Mouse (Mus musculus) stomach, embryonic 15.5 days (tissue): Measurements from ENCODE around the gene Olfr574. TPM values are rescaled to one million over a fixed set of nuclear protein-coding genes. Genes with fewer than 3 reads are reported as not detected.

Experiments used
- ATAC-seq: fragments of 200-750 bp; cut with Nextera tagmentation; 2 replicates; pipeline ENCODE4 v1.8.0; 2017; ENCODE audit warnings: low read depth, moderate number of reproducible peaks, moderate TSS enrichment; ENCODE audit not compliant: insufficient read depth, low FRiP score
- H3K27ac ChIP-seq: fragments of 300-500 bp; sonication (generic); 2 replicates; pipeline ENCODE4 v1.5.1; 2015; ENCODE audit warnings: mild to moderate bottlenecking, inconsistent platforms
- H3K27me3 ChIP-seq: fragments of 300-500 bp; sonication (generic); replicated peaks from 2 replicates; pipeline ENCODE4 v1.6.1; 2015; ENCODE audit warnings: inconsistent platforms
- H3K36me3 ChIP-seq: fragments of 300-500 bp; sonication (generic); 2 replicates; pipeline ENCODE4 v1.6.1; 2015; ENCODE audit warnings: inconsistent platforms
- H3K4me1 ChIP-seq: fragments of 300-500 bp; sonication (generic); 2 replicates; pipeline ENCODE4 v1.6.1; 2015; ENCODE audit warnings: inconsistent platforms
- H3K4me2 ChIP-seq: fragments of 300-500 bp; sonication (generic); 2 replicates; pipeline ENCODE4 v1.6.1; 2015; ENCODE audit warnings: mild to moderate bottlenecking, inconsistent platforms
- H3K4me3 ChIP-seq: fragments of 300-500 bp; sonication (generic); replicated peaks from 2 replicates; pipeline ENCODE4 v1.5.1; 2015; ENCODE audit warnings: inconsistent platforms
- H3K9ac ChIP-seq: fragments of 300-500 bp; sonication (generic); 2 replicates; pipeline ENCODE4 v1.6.1; 2015; ENCODE audit warnings: inconsistent platforms
- H3K9me3 ChIP-seq: fragments of 300-500 bp; sonication (generic); 2 replicates; pipeline ENCODE4 v1.6.1; 2016; ENCODE audit warnings: inconsistent platforms
- WGBS: fragments of 180-500 bp; shearing (Covaris S2); methylation state at CpG from one replicate; pipeline ENCODE4 v1.1.7; 2015; 5-methylcytosine and 5-hydroxymethylcytosine counted together
- polyA plus RNA-seq: library from polyadenylated mRNA; unstranded; fragments of >200 nt; fragmentation: Nextera tagmentation; extraction: Ambion mirVana; gene quantifications from 2 replicates; pipeline ENCODE4 v1.2.1, GENCODE M21; 2015

Olfr574 gene
- polyA plus RNA-seq, 1 experiment from 2014 or later, result not detected

DNA sequence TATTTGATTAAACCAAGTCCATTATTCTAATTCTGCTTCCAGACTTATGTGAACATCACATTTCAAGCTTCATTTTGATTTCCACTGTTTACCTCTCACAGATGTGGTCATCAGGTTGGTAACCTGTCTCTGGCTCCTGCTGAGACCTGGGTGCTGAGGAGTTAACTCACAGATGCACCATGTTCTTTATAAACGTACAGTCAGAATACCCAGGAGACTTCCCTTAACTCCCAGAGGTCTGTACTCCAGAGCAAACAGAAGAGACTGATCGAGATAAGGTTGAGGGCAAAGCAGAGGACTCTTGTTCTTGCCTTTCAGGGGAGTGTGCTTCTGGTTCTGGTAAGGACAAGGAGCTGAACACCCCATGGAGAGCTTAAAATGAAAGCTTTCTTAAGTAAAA, 14.1 kb downstream of the Olfr574 start, which contains the start of gene Olfr576:
TSS of gene Olfr576 (plus strand) at position 301 of the 400 bp plus-strand sequence.
- Histone ChIP-seq H3K4me3 (no peak within 1 kb of the TSS), H3K36me3 (no peaks in the 10 kb centered on the region), H3K9ac (no peak within 1 kb of the TSS), H3K9me3 (no peaks in the 10 kb centered on the region), H3K4me1 (no peaks in the 10 kb centered on the region), H3K4me2 (no peak within 1 kb of the TSS), H3K27ac (no peak within 1 kb of the TSS), H3K27me3 (no peaks in the 10 kb centered on the region)
- 17% methylated on average over 2 of the region's 2 CpGs for WGBS
- ATAC-seq, result no peak

- Histone ChIP-seq H3K27ac (no peak overlapping the region), H3K9ac (no peak overlapping the region), H3K27me3 (no peaks in the 10 kb centered on the region), H3K4me2 (no peak overlapping the region), H3K4me3 (no peak overlapping the region), H3K4me1 (no peaks in the 10 kb centered on the region), H3K9me3 (no peaks in the 10 kb centered on the region), H3K36me3 (no peaks in the 10 kb centered on the region)
- WGBS, result 57% methylated on average over 1 of the region's 1 CpGs
- no peak for ATAC-seq
Observed at GRCm38 (mm10) chr7:102974399-102974798, 26.1 kb downstream of the Olfr574 start.

GRCm38 (mm10) chr7:102975843-102976242, 27.6 kb downstream of the Olfr574 start, which contains the start of gene Olfr577:
Olfr577 (minus strand) TSS chr7:102975943.
- 76% methylated on average over 2 of the region's 2 CpGs for WGBS
- Histone ChIP-seq H3K9me3 (no peaks in the 10 kb centered on the region), H3K4me2 (no peak within 1 kb of the TSS), H3K36me3 (no peaks in the 10 kb centered on the region), H3K4me3 (no peak within 1 kb of the TSS), H3K27ac (no peak within 1 kb of the TSS), H3K4me1 (no peaks in the 10 kb centered on the region), H3K9ac (no peak within 1 kb of the TSS), H3K27me3 (no peaks in the 10 kb centered on the region)
- no peak for ATAC-seq

DNA sequence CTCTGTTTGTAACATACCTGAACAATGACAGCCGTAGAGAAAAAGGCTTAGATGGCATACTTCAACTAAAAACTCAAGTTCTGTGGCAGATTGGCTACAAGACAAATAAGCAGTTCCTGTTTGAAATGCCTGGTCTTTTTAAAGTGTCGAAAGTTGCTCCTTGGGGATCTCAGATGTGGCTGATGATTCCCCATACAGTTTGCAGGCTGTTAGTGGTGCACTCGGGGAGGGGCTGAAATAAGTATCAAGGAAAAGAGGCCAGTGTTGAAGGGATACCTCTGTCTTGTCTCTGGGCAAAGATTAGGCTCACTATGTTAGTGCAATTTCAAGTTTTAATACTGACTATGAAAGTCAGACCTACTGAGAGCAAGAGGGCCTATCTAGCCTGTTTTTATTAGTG, 41.0 kb downstream of the Olfr574 start, which contains the start of gene Olfr578:
TSS of gene Olfr578 (minus strand) at position 101 of the 400 bp plus-strand sequence.
- Histone ChIP-seq H3K4me2 (no peak within 1 kb of the TSS), H3K27ac (no peak within 1 kb of the TSS), H3K9ac (no peak within 1 kb of the TSS), H3K27me3 (no peaks in the 10 kb centered on the region), H3K4me3 (no peak within 1 kb of the TSS), H3K4me1 (no peaks in the 10 kb centered on the region), H3K36me3 (no peaks in the 10 kb centered on the region), H3K9me3 (no peaks in the 10 kb centered on the region)
- ATAC-seq, result no peak
- WGBS, result 68% methylated on average over 3 of the region's 3 CpGs

Other genes starting within 250 kb of the Olfr574 start
- gene Olfr558, start 246.3 kb upstream of the Olfr574 start, polyA plus RNA-seq, result 0.18 and 0.30 TPM in 2 replicates
- gene Olfr33, start 229.4 kb upstream of the Olfr574 start, polyA plus RNA-seq, result not detected in 2 replicates
- gene Olfr559, start 221.0 kb upstream of the Olfr574 start, polyA plus RNA-seq, result not detected in 2 replicates
- gene Olfr560, start 189.1 kb upstream of the Olfr574 start, polyA plus RNA-seq, result not detected in 2 replicates
- 0.28 and 0.44 TPM in 2 replicates for gene Olfr78, start 189.0 kb upstream of the Olfr574 start, polyA plus RNA-seq
- gene Olfr561, start 177.2 kb upstream of the Olfr574 start, polyA plus RNA-seq, result not detected in 2 replicates
- not detected in 2 replicates for gene Olfr564, start 145.0 kb upstream of the Olfr574 start, polyA plus RNA-seq
- gene Olfr566, start 89.7 kb upstream of the Olfr574 start, polyA plus RNA-seq, result not detected in 2 replicates
- gene Olfr568, start 71.3 kb upstream of the Olfr574 start, polyA plus RNA-seq, result not detected in 2 replicates
- not detected in 2 replicates for gene Olfr569, start 57.6 kb upstream of the Olfr574 start, polyA plus RNA-seq
- not detected in 2 replicates for gene Olfr570, start 53.9 kb upstream of the Olfr574 start, polyA plus RNA-seq
- gene Olfr571, start 30.9 kb upstream of the Olfr574 start, polyA plus RNA-seq, result not detected in 2 replicates
- gene Olfr572, start 24.1 kb upstream of the Olfr574 start, polyA plus RNA-seq, result not detected in 2 replicates
- not detected in 2 replicates for gene Olfr573-ps1, start 5.9 kb upstream of the Olfr574 start, polyA plus RNA-seq
- not detected in 2 replicates for gene Olfr575, start 10.3 kb downstream of the Olfr574 start, polyA plus RNA-seq
- gene Olfr576, start 14.2 kb downstream of the Olfr574 start, polyA plus RNA-seq, result not detected in 2 replicates
- gene Olfr577, start 27.5 kb downstream of the Olfr574 start, polyA plus RNA-seq, result not detected in 2 replicates
- not detected in 2 replicates for gene Olfr578, start 40.9 kb downstream of the Olfr574 start, polyA plus RNA-seq
- gene Olfr582, start 89.6 kb downstream of the Olfr574 start, polyA plus RNA-seq, result not detected in 2 replicates
- not detected in 2 replicates for gene Olfr583, start 102.8 kb downstream of the Olfr574 start, polyA plus RNA-seq
- gene Olfr584, start 133.4 kb downstream of the Olfr574 start, polyA plus RNA-seq, result not detected in 2 replicates
- not detected in 2 replicates for gene Olfr585, start 149.3 kb downstream of the Olfr574 start, polyA plus RNA-seq
- gene Olfr586, start 177.2 kb downstream of the Olfr574 start, polyA plus RNA-seq, result not detected in 2 replicates
- not detected in 2 replicates for gene Olfr588-ps1, start 192.4 kb downstream of the Olfr574 start, polyA plus RNA-seq
- not detected in 2 replicates for gene Olfr589, start 207.9 kb downstream of the Olfr574 start, polyA plus RNA-seq
- gene Olfr591, start 229.9 kb downstream of the Olfr574 start, polyA plus RNA-seq, result not detected in 2 replicates
- gene Olfr592, start 236.3 kb downstream of the Olfr574 start, polyA plus RNA-seq, result not detected in 2 replicates